Mouse (Mus musculus) Muller cell, postnatal 12 days (primary cell): ENCODE results near the gene Msmb.
"Not testable (repeated sequence)": the region's sequence is repeated elsewhere in the genome, so short reads cannot be mapped to it uniquely, and the experiment has no call there.

Source experiments
- DNase-seq: peaks from one replicate; pipeline ENCODE4 v3.0.0-alpha.2; 2015; ENCODE audit errors: inconsistent ontology term

The Msmb gene

GRCm38 (mm10) chr14:32175310-32175709 lies 33.5 kb downstream of the Msmb start:
- DNase-seq: no peak

DNA sequence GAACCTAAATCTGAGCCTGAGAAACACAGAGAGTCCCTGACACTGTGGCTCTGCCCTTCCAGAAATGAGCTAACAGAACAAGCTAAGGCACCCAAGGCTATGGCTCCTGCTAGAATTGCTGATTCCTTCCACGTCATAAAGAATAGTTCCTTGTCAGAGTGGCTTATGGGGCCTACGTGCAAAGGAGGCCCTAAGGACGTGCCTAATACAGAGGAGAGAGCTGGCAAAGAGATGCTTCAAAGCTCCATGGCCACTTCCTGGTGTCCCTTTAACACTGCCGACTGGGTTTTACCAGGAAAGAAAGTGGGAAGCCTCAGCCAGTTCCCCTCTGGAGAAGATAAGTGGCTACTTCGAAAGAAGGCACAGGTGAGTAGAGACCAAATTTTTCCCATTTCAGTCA lies 34.8 kb downstream of the Msmb start:
- not testable (repeated sequence) for DNase-seq

- DNase-seq: no peak
Observed at GRCm38 (mm10) chr14:32179393-32180195, 37.8 kb downstream of the Msmb start.

DNA sequence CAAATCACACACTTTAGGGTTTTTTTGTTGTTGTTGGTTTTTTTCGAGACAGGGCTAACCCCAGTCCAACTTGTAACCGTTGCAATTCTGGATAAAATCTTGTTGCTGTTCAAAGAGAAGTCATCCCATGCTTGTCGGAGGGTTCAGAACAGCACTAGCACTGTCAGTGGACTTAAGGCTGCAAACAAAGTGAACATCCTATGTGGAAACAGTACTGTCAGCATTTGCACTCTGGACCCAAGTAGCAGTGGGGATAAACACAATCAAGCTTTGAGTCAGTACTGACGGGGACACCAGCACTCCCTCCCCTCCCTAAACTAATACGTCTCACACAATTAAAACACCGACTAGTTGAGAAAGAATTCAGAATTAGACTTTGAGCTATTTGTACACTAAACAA lies 39.0 kb downstream of the Msmb start:
- no peak for DNase-seq

- no peak for DNase-seq
Observed at GRCm38 (mm10) chr14:32183846-32184245, 42.0 kb downstream of the Msmb start.

DNA sequence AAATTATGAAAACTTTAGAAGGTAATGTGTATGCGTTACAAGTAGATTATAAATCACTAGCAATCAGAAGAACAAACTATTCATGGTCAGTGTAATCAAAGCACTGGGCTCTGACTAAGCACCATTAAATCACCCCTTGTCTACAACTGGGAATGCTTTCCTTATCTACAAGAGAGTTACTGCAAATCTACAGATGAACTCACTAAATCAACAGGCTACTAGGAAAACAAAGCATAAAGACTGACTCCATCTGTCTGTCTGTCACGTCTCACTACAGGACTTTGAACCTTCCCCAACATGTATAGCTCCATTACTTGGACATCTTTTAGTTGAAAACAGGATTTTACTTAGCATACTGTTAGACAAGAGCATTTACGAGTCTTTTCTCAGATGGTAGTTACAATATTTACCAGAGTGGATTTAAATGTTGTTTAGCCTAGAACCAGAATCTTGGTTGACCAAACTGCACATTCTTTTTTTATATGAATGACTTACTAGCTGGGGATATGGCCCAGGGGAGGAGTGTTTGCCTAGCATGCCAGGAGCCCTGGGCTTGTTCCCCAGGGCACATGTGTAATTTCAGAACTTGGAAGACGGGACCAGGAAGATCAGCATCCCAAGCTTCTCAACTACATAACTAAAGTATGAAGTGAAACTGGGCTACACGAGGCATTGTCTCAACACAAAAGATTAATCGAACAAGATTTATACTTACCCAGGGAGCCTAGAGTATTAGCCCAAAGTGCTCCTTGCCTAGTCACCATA lies 49.0 kb downstream of the Msmb start:
- no peak for DNase-seq

- no peak for DNase-seq
Observed at GRCm38 (mm10) chr14:32191926-32192325, 50.1 kb downstream of the Msmb start.

DNA sequence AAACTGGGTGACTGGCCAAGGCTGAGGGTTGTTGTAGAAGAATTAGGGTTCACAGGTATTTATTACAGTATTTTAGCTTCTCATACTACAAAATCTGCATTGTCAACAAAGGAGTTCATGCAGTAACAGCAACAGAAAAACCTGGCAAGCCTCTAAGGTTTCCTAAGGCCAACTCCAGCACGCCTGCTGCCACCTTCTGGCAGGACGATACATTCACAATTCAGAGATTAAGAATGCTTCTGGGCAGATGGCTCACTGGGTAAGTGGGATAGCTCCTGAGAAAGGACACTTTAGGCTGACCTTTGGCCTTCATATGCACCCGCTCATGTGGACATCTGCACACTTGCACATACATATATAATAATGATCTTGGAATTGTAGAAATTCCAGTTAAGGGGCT lies 50.6 kb downstream of the Msmb start:
- peak; percentile 38 for DNase-seq

GRCm38 (mm10) chr14:32193557-32193956 lies 51.7 kb downstream of the Msmb start:
- not testable (repeated sequence) for DNase-seq

GRCm38 (mm10) chr14:32201354-32201753 lies 59.5 kb downstream of the Msmb start:
- DNase-seq: peak; percentile 51

DNA sequence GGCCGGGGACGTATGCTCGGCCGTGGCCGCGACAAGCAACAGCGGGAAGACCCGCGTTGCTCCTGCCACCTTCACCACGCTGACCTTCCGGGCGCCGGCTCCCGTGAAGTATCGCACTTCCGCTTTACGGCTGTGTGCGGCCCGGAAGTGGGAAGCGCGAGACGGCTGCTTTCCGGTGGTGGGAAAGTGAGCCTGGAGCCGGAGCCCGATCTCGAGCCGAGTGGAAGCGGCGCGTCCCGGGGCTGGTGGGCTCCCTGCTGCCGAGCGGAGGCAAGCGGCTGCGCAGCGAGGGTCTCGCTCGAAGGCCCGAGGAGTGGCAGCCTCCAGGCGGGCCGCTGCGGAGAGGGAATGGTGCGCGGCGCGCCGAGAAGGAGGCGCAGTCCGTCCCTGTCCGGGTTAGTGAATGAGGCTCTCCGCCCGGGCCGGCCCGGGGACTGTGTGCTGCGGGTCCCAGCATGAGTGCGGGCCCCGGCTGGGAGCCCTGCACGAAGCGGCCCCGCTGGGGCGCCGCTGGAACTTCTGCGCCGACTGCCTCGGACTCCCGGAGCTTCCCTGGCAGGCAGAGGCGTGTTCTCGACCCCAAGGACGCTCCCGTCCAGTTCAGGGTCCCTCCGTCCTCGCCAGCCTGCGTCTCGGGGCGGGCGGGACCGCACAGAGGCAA lies 60.1 kb downstream of the Msmb start, which contains the start of the genes Timm23 and Parg:
Gene Timm23, minus strand, starts transcription at position 108 of the 661 bp plus-strand sequence.
Gene Parg, plus strand, starts transcription at position 159 of the 661 bp plus-strand sequence.
- peak; percentile 84 for DNase-seq
